Mouse (Mus musculus) brain, embryonic 18.5 days (tissue): ENCODE measurements around the gene Cib4.

Experiments
- DNase-seq: peaks from one replicate; pipeline ENCODE4 v3.0.0-alpha.2; 2012; ENCODE audit warnings: low read depth, low spot score

Gene Cib4

GRCm38 (mm10) chr5:30545698-30546097, at the start of gene Cib4:
Cib4 (minus strand) TSS chr5:30545836.
- no peak for DNase-seq

- no peak for DNase-seq
These were observed 49.4 kb upstream of the Cib4 start for GRCm38 (mm10) chr5:30594953-30595560.

GRCm38 (mm10) chr5:30593811-30594504, 48.3 kb upstream of the Cib4 start:
- no peak for DNase-seq

GRCm38 (mm10) chr5:30593360-30593759, 47.7 kb upstream of the Cib4 start:
- DNase-seq = no peak

GRCm38 (mm10) chr5:30592279-30592980, 46.8 kb upstream of the Cib4 start:
- no peak for DNase-seq

- no peak for DNase-seq
These were observed 46.1 kb upstream of the Cib4 start for GRCm38 (mm10) chr5:30591786-30592185.

- no peak for DNase-seq
These were observed 45.6 kb upstream of the Cib4 start for GRCm38 (mm10) chr5:30591205-30591731.

GRCm38 (mm10) chr5:30590231-30590630, 44.6 kb upstream of the Cib4 start:
- no peak for DNase-seq

GRCm38 (mm10) chr5:30589546-30589945, 43.9 kb upstream of the Cib4 start:
- no peak for DNase-seq

- DNase-seq = no peak
These were observed 43.4 kb upstream of the Cib4 start for GRCm38 (mm10) chr5:30589069-30589468.

GRCm38 (mm10) chr5:30588301-30588968, 42.8 kb upstream of the Cib4 start:
- no peak for DNase-seq

GRCm38 (mm10) chr5:30587681-30588300, 42.2 kb upstream of the Cib4 start, which contains the start of gene Kcnk3:
Kcnk3 (plus strand) TSS chr5:30588170.
- no peak for DNase-seq

GRCm38 (mm10) chr5:30587101-30587500, 41.5 kb upstream of the Cib4 start:
- no peak for DNase-seq

- DNase-seq = no peak
These were observed 41.0 kb upstream of the Cib4 start for GRCm38 (mm10) chr5:30586616-30587015.

- DNase-seq = no peak
These were observed 36.4 kb upstream of the Cib4 start for GRCm38 (mm10) chr5:30582017-30582416.

GRCm38 (mm10) chr5:30580725-30581124, 35.1 kb upstream of the Cib4 start:
- DNase-seq = no peak

GRCm38 (mm10) chr5:30578445-30579080, 32.9 kb upstream of the Cib4 start:
- no peak for DNase-seq

GRCm38 (mm10) chr5:30577654-30578310, 32.1 kb upstream of the Cib4 start:
- no peak for DNase-seq

GRCm38 (mm10) chr5:30577251-30577650, 31.6 kb upstream of the Cib4 start:
- DNase-seq = no peak

- no peak for DNase-seq
These were observed 30.6 kb upstream of the Cib4 start for GRCm38 (mm10) chr5:30576233-30576632.
